Mouse (Mus musculus): ENCODE measurements around the gene U2af1. TPM values are rescaled to one million over a fixed set of nuclear protein-coding genes. Genes with fewer than 3 reads are reported as not detected.

U2af1 gene
- polyA plus RNA-seq, 1 experiment from 2014 or later = 473 TPM

DNA sequence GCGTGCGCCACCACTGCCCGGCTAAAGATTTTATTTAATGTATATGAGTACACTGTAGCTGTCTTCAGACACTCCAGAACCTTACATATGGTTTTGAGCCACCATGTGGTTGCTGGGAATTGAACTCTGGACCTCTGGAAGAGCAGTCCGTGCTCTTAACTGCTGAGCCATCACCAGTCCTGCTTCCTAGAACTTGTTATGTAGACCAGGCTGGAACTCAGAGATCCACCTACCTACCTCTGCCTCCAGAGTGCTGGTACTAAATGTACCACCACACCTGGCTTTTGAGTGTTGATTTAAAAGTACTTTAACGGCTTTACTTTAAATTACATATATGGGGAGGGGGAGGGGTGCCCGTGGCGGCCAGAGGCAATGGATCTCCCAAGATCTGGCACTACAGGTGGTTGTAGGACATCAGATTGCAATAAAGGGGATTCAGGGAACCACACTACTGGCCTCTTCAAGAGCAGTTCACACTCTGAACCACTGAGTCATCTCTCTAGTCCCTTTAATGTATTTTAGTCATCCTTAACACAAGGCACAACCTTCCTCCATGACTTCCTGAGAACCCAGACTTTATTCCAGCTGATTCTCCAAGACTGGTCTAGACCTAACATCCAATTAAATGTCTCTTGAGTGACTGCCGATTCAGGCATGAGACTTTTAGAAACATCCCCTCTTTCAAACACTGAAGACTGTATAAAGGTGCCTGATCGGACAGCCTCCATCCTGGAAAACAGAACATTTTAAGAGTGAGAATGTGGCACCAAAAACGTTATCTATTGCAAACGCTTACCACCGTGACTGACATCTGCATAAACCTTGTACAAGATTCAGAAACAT is 1.3 kb downstream of the U2af1 start:
- Histone ChIP-seq H3K36me3 (peaks cover 49% of the 10 kb centered on the region), H3K27ac (peak overlapping the region; percentile 97), H3K27me3 (ENCODE audit: low read depth, poor library complexity, severe bottlenecking) (no peaks in the 10 kb centered on the region), H3K4me3 (peak overlapping the region; percentile 88), H3K4me1 (peaks cover 16% of the 10 kb centered on the region), H3K9me3 (replicated peaks) (no peaks in the 10 kb centered on the region)
- 56% methylated on average over 12 of the region's 12 CpGs for WGBS
- DNase-seq (ENCODE audit: low spot score) = no peak

GRCm38 (mm10) chr17:31656682-31657081 is 2.0 kb downstream of the U2af1 start:
- Histone ChIP-seq H3K27ac (no peak overlapping the region), H3K27me3 (ENCODE audit: low read depth, poor library complexity, severe bottlenecking) (no peaks in the 10 kb centered on the region), H3K9me3 (replicated peaks) (no peaks in the 10 kb centered on the region), H3K4me3 (no peak overlapping the region), H3K4me1 (peaks cover 16% of the 10 kb centered on the region), H3K36me3 (peaks cover 56% of the 10 kb centered on the region)
- DNase-seq (ENCODE audit: low spot score) = no peak
- 89% methylated on average over 5 of the region's 5 CpGs for WGBS

DNA sequence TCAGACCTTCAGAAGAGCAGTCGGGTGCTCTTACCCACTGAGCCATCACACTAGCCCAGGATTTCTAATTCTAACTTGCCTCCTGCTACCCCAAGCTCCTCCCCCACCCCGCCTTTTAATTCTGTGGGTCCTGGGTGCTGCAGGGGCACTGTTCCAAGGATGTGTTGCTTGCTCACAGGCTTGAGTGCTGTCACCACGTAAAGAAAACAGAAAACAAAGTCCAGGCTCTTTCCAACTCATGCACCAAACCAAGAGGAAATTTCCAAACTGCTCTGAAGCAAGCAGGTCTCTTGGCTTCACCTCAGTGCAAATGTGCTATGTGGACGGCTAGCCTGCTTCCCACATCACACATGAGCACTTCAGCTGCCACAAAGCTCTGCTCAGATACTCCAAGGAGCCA is 3.3 kb downstream of the U2af1 start:
- WGBS = 85% methylated on average over 4 of the region's 4 CpGs
- DNase-seq (ENCODE audit: low spot score) = no peak
- peaks cover 69% of the 10 kb centered on the region for H3K36me3 ChIP-seq
- H3K4me3 ChIP-seq = no peak overlapping the region
- H3K27me3 ChIP-seq (ENCODE audit: low read depth, poor library complexity, severe bottlenecking) = no peaks in the 10 kb centered on the region
- H3K4me1 ChIP-seq = peaks cover 16% of the 10 kb centered on the region
- no peak overlapping the region for H3K27ac ChIP-seq
- H3K9me3 ChIP-seq (replicated peaks) = no peaks in the 10 kb centered on the region

GRCm38 (mm10) chr17:31653277-31653676 is 5.4 kb downstream of the U2af1 start:
- Histone ChIP-seq H3K36me3 (peaks cover 90% of the 10 kb centered on the region), H3K4me1 (peaks cover 8% of the 10 kb centered on the region), H3K27ac (no peak overlapping the region), H3K4me3 (no peak overlapping the region), H3K27me3 (ENCODE audit: low read depth, poor library complexity, severe bottlenecking) (no peaks in the 10 kb centered on the region), H3K9me3 (replicated peaks) (no peaks in the 10 kb centered on the region)
- 90% methylated on average over 6 of the region's 6 CpGs for WGBS
- DNase-seq (ENCODE audit: low spot score) = no peak

DNA sequence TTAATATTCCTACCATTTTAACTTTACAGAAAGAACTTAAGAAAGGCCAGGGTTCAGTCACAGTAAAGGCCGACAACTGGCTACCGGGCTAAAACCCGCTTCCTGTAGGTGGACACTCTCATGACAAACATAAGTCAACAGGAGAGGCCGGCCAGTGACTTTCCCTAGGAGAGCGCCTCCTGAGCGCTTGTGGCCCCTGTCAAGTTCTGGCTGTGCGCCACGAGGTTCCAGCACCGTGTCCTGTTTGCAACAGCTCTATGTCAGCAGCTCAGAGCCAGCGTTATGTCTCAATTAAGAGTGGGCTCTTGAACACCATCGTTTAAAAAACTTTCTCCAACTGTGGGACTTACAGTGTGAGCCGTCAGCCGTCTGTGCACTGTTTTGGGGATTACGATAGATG is 6.5 kb downstream of the U2af1 start:
- no peak for DNase-seq (ENCODE audit: low spot score)
- Histone ChIP-seq H3K36me3 (peaks cover 98% of the 10 kb centered on the region), H3K4me1 (peaks cover 3% of the 10 kb centered on the region), H3K9me3 (replicated peaks) (no peaks in the 10 kb centered on the region), H3K27ac (no peak overlapping the region), H3K27me3 (ENCODE audit: low read depth, poor library complexity, severe bottlenecking) (no peaks in the 10 kb centered on the region), H3K4me3 (no peak overlapping the region)
- WGBS = 95% methylated on average over 14 of the region's 14 CpGs

- Histone ChIP-seq H3K4me1 (no peaks in the 10 kb centered on the region), H3K4me3 (no peak overlapping the region), H3K27me3 (ENCODE audit: low read depth, poor library complexity, severe bottlenecking) (no peaks in the 10 kb centered on the region), H3K9me3 (replicated peaks) (no peaks in the 10 kb centered on the region), H3K36me3 (peaks cover 61% of the 10 kb centered on the region), H3K27ac (no peak overlapping the region)
- WGBS = 95% methylated on average over 5 of the region's 5 CpGs
- DNase-seq (ENCODE audit: low spot score) = no peak
These were observed 12.3 kb downstream of the U2af1 start for GRCm38 (mm10) chr17:31646199-31647002.

GRCm38 (mm10) chr17:31642913-31643312 is 15.8 kb downstream of the U2af1 start:
- 66% methylated on average over 4 of the region's 4 CpGs for WGBS
- no peaks in the 10 kb centered on the region for H3K9me3 ChIP-seq (replicated peaks)
- H3K4me1 ChIP-seq = no peaks in the 10 kb centered on the region
- DNase-seq (ENCODE audit: low spot score) = no peak
- no peak overlapping the region for H3K4me3 ChIP-seq
- no peak overlapping the region for H3K27ac ChIP-seq
- peaks cover 7% of the 10 kb centered on the region for H3K27me3 ChIP-seq (ENCODE audit: low read depth, poor library complexity, severe bottlenecking)
- peaks cover 26% of the 10 kb centered on the region for H3K36me3 ChIP-seq

- Histone ChIP-seq H3K27me3 (ENCODE audit: low read depth, poor library complexity, severe bottlenecking) (peaks cover 13% of the 10 kb centered on the region), H3K27ac (no peak overlapping the region), H3K4me3 (no peak overlapping the region), H3K9me3 (replicated peaks) (no peaks in the 10 kb centered on the region), H3K4me1 (peaks cover 5% of the 10 kb centered on the region; the same call in 1 of the 2 replicates), H3K36me3 (peaks cover 20% of the 10 kb centered on the region)
- no peak for DNase-seq (ENCODE audit: low spot score)
- 62% methylated on average over 8 of the region's 8 CpGs for WGBS
These were observed 16.4 kb downstream of the U2af1 start for GRCm38 (mm10) chr17:31642331-31642730.

DNA sequence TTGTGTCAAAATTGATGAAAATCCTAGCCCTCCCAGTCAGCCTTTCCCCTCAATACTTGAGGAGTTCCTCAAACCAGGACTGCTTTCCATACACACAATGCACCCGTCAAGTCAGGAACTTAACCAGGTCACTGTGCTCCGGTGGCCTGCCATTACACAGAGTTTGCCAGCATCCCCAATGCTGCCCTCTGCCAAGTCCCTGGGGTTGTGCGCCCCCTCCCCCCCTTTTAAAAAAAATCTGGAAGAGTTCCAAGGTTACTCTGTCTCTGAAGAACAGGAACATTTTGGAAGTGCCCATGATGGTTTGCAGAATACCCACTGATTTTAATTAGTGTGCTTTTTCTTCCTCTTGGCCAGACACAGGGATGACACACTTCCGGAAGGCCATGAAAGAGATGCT is 19.0 kb downstream of the U2af1 start:
- Histone ChIP-seq H3K36me3 (no peaks in the 10 kb centered on the region), H3K27me3 (ENCODE audit: low read depth, poor library complexity, severe bottlenecking) (peaks cover 40% of the 10 kb centered on the region), H3K27ac (no peak overlapping the region), H3K4me1 (peaks cover 20% of the 10 kb centered on the region), H3K4me3 (no peak overlapping the region), H3K9me3 (replicated peaks) (no peaks in the 10 kb centered on the region)
- no peak for DNase-seq (ENCODE audit: low spot score)
- WGBS = 77% methylated on average over 4 of the region's 4 CpGs

GRCm38 (mm10) chr17:31637866-31638570 is 20.7 kb downstream of the U2af1 start:
- DNase-seq (ENCODE audit: low spot score) = no peak
- Histone ChIP-seq H3K4me1 (peaks cover 20% of the 10 kb centered on the region), H3K4me3 (peak overlapping the region; percentile 60), H3K36me3 (no peaks in the 10 kb centered on the region), H3K9me3 (replicated peaks) (no peaks in the 10 kb centered on the region), H3K27me3 (ENCODE audit: low read depth, poor library complexity, severe bottlenecking) (peaks cover 45% of the 10 kb centered on the region), H3K27ac (no peak overlapping the region)
- 70% methylated on average over 9 of the region's 9 CpGs for WGBS

GRCm38 (mm10) chr17:31636942-31637811 is 21.5 kb downstream of the U2af1 start, which contains the start of gene Cbs:
Gene Cbs, minus strand, starts transcription at chr17:31637238.
- peak; percentile 83 for DNase-seq (ENCODE audit: low spot score)
- Histone ChIP-seq H3K27ac (peak within 1 kb of the TSS; percentile 47), H3K27me3 (ENCODE audit: low read depth, poor library complexity, severe bottlenecking) (peaks cover 45% of the 10 kb centered on the region), H3K36me3 (no peaks in the 10 kb centered on the region), H3K4me3 (peak within 1 kb of the TSS; percentile 60), H3K9me3 (replicated peaks) (no peaks in the 10 kb centered on the region), H3K4me1 (peaks cover 20% of the 10 kb centered on the region)
- 2% methylated on average over 61 of the region's 61 CpGs for WGBS

All from limb, embryonic 10.5 days (tissue).